Mouse (Mus musculus) B cell, adult 2 months (primary cell): ENCODE results near the gene As3mt.
"Not testable (repeated sequence)": the region's sequence is repeated elsewhere in the genome, so short reads cannot be mapped to it uniquely, and the experiment has no call there.

ENCODE experiments used
- DNase-seq, 2 experiments: peaks; one replicate each; pipeline ENCODE4 v3.0.0; 2022

As3mt gene

GRCm38 (mm10) chr19:46756221-46756620, 49.0 kb downstream of the As3mt start:
- DNase-seq: no peak

DNA sequence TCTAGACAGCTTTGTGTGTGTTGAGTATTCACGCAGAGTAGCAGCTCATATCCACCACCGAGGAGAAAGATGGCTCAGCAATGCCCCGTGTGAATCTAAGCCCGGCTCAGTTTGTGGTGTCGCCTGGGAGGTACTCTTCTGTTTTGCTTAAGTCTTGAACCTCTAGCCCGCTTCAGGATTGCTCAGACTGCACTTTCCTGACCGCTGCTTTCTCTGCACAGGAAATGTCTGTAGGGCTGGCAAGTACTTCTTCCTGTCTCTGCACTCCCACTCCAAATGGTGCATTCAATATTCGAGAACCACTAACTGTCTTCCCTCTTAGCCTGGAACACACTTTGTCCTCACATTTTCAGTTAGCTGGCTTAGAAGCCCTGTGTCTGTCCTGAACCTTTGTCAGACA, 51.8 kb downstream of the As3mt start:
- no peak for DNase-seq

- not testable (repeated sequence) for DNase-seq
These were observed 52.7 kb downstream of the As3mt start for GRCm38 (mm10) chr19:46759909-46760308.

- DNase-seq: peak; percentile 91 to 93
These were observed 53.3 kb downstream of the As3mt start for GRCm38 (mm10) chr19:46760375-46761160.

DNA sequence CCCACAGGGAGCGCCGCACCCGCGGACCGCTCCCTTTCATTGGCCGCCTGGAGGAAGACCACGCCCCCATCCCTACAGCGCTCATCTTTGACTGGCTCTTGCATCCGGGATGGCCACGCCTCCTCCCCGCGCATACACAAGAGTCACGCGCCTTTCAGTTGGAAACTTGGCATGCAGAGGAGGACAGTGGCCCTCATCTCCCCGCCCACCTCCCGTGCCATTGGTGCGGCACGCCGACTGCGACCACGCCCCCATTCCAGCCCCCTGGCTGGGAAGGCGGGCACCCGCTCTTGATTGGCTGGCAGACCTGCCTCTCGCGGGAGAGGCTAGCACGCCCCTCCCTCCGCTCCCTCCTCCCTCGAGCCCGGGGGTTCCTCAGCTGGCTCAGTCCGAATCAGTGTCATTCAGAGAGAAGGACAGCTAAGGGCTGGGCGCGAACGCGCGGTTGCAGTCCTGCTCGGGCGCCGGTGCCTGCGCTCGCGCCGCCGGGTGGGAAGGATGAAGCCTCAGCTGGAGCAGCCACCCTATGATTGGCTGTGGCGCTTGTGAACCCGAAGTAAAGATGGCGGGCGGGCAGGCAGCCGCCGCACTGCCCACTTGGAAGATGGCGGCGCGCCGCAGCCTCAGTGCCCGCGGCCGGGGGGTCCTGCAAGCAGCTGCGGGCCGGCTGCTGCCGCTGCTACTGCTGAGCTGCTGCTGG, 54.1 kb downstream of the As3mt start, which contains the start of gene Cnnm2:
TSS of gene Cnnm2 (plus strand) at position 350 of the 700 bp plus-strand sequence.
- peak; percentile 99 for DNase-seq

DNA sequence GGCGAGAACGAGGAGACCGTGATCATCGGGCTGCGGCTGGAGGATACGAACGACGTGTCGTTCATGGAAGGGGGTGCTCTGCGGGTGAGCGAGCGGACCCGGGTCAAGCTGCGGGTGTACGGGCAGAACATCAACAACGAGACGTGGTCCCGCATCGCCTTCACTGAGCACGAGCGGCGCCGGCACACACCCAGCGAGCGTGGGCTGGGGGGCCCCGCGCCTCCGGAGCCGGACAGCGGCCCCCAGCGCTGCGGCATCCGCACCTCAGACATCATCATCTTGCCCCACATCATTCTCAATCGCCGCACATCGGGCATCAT, 54.7 kb downstream of the As3mt start:
- no peak for DNase-seq

GRCm38 (mm10) chr19:46762291-46762991, 55.2 kb downstream of the As3mt start:
- peak; percentile 23 to 38 for DNase-seq

- DNase-seq: peak; percentile 11 to 15
These were observed 55.7 kb downstream of the As3mt start for GRCm38 (mm10) chr19:46762992-46763342.

GRCm38 (mm10) chr19:46763356-46763755, 56.1 kb downstream of the As3mt start:
- DNase-seq: no peak

- no peak for DNase-seq
These were observed 56.9 kb downstream of the As3mt start for GRCm38 (mm10) chr19:46763932-46764762.

DNA sequence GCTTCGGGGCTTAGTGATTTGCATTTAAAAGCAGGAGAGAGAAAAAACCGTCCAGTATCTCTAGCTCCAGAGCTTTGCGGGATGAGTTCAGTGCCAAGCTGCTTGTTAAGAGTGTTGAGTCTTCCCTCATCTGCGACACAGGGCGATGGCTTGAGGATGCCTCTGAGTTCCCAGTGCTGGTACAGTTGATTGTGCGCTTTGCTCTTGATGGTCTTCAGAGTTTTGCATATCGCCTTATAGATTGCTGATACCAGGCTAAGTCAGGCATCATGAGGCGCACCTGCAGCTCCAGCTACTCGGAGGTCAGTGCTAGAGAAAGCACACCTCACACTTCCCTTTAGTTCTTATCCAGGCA, 57.5 kb downstream of the As3mt start:
- DNase-seq: no peak

- DNase-seq: no peak
These were observed 58.9 kb downstream of the As3mt start for GRCm38 (mm10) chr19:46766125-46766524.

GRCm38 (mm10) chr19:46769759-46770158, 62.5 kb downstream of the As3mt start:
- DNase-seq: no peak

DNA sequence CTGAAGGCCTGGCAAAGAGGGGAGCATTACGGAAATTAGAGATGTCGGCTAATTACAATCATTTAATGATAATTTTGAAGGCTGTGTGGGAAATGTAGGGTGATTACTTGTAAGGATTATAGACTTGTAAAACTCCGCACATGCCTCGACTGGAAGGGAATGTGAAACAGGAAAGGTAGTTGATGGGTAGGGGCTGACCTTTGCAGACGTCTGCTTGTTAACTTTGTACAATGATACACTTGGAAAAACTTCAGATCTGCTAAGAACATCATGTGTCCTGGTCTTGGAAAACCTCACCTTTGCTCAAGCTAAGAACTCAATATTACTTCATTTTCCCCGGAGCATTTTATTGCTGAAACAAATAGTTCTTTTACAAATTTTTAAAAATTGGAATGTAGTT, 64.5 kb downstream of the As3mt start:
- no peak for DNase-seq

- DNase-seq: no peak
These were observed 69.1 kb downstream of the As3mt start for GRCm38 (mm10) chr19:46776391-46776790.

- DNase-seq: no peak
These were observed 69.6 kb downstream of the As3mt start for GRCm38 (mm10) chr19:46776850-46777249.

GRCm38 (mm10) chr19:46777928-46778680, 70.8 kb downstream of the As3mt start:
- no peak for DNase-seq

DNA sequence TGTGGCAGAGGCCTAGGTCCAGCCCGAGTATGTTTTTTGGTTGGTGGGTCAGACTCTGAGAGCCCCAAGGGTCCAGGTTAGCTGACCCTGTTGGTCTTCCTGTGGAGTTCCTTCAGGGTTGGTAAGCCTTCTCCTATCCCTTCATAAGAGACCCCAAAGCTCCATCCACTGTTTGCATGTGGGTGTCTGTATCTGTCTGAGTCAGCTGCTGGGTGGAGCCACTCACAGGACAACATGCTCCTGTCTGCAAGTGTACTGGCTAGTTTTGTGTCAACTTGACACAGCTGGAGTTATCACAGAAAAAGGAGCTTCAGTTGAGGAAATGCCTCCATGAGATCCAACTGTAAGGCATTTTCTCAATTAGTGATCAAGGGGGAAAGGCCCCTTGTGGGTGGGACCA, 71.9 kb downstream of the As3mt start:
- DNase-seq: not testable (repeated sequence)

GRCm38 (mm10) chr19:46784038-46784437, 76.8 kb downstream of the As3mt start:
- DNase-seq: no peak

GRCm38 (mm10) chr19:46784502-46784901, 77.2 kb downstream of the As3mt start:
- DNase-seq: no peak

DNA sequence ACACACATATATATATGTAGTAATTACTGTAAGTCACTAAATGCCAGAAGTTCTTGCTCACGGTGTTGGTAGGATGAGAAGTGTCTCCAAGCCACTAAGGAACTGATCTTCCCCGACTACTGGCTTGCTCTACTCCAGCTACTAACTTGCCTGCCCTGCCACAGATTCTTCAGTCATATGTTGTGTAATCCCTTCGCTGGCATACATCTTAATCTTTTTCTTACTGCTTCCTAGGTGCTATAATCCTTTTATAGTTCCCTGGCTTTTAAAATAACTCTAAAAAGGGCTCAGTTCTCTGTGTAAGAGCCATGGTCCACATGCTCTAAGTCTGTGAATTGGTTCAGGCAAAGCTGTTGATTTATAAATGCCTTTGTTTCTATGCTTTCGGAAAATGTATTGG, 78.4 kb downstream of the As3mt start:
- DNase-seq: no peak

- no peak for DNase-seq
These were observed 82.5 kb downstream of the As3mt start for GRCm38 (mm10) chr19:46789782-46790181.
